Mouse (Mus musculus): ENCODE data around the gene Zfp692. TPM values are rescaled to one million over a fixed set of nuclear protein-coding genes. Genes with fewer than 3 reads are reported as not detected.

Gene Zfp692
- polyA plus RNA-seq, 1 experiment from 2014 or later: 15.0 TPM

DNA sequence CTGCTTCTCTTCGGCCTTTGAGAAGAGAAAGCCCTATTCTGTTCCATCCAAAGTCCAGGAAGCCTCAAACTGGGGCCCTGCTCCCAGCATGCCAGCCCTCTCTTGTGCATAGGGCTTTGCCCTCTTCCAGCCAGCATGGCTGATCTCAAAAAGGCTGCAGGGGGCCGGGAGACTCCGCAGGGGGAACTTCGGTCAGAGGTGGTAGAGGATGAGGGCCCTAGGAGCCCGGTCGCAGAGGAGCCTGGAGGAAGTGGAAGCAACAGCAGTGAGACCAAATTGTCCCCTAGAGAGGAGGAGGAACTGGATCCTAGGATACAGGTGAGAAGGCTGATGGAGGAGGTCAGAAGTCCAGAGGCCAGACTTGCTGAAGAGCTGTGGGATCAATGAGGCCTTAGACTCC is 24.7 kb downstream of the Zfp692 start:
- ATAC-seq (replicated peaks; ENCODE audit: extremely low read depth, insufficient read depth, low FRiP score): no peak
- H3K4me3 ChIP-seq (ENCODE audit: low read length): peak overlapping the region; percentile 65
- H3K9ac ChIP-seq (ENCODE audit: low read length): peak overlapping the region; percentile 83
- peaks cover 18% of the 10 kb centered on the region for H3K36me3 ChIP-seq (ENCODE audit: control insufficient read depth, insufficient read depth)
- no peak overlapping the region for H3K27ac ChIP-seq (ENCODE audit: low read length)
- peaks cover 38% of the 10 kb centered on the region for H3K4me1 ChIP-seq (ENCODE audit: control insufficient read depth, insufficient read depth, low read length)
- H3K27me3 ChIP-seq (ENCODE audit: control insufficient read depth, insufficient read depth, low read length): no peaks in the 10 kb centered on the region
- 88% methylated on average over 6 of the region's 6 CpGs for WGBS
- peak overlapping the region; percentile 77 for H3K4me2 ChIP-seq (ENCODE audit: low read depth, low read length)
- peaks cover 4% of the 10 kb centered on the region for H3K9me3 ChIP-seq (replicated peaks; ENCODE audit: control insufficient read depth, low read length)

DNA sequence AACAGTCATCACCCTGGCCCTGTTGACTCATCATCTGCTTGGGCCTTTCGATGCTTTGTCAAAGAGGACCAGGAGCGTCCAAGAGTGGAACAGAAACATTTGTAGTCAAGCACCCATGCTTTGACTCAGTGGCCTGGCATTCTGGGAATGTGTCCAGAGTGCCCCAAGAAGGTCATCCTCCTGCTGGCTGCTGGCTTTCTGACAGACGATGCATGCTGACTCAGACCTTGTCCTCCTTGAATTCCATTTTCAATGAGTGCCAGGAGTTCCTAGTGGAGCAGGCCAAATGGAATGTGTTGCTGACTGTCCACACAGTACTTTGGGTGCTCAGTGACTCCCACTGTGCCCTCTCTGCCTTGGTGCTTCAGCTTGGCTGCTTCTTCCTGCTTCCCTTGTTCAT is 27.9 kb downstream of the Zfp692 start:
- Histone ChIP-seq H3K9ac (ENCODE audit: low read length) (no peak overlapping the region), H3K4me3 (ENCODE audit: low read length) (no peak overlapping the region), H3K4me2 (ENCODE audit: low read depth, low read length) (no peak overlapping the region), H3K4me1 (ENCODE audit: control insufficient read depth, insufficient read depth, low read length) (peaks cover 30% of the 10 kb centered on the region), H3K27ac (ENCODE audit: low read length) (peak overlapping the region; percentile 48; the same call in 1 of the 2 replicates), H3K27me3 (ENCODE audit: control insufficient read depth, insufficient read depth, low read length) (no peaks in the 10 kb centered on the region), H3K9me3 (replicated peaks; ENCODE audit: control insufficient read depth, low read length) (no peaks in the 10 kb centered on the region), H3K36me3 (ENCODE audit: control insufficient read depth, insufficient read depth) (peaks cover 24% of the 10 kb centered on the region)
- 26% methylated on average over 3 of the region's 3 CpGs for WGBS
- ATAC-seq (replicated peaks; ENCODE audit: extremely low read depth, insufficient read depth, low FRiP score): no peak; the same call in 1 of the 2 replicates

DNA sequence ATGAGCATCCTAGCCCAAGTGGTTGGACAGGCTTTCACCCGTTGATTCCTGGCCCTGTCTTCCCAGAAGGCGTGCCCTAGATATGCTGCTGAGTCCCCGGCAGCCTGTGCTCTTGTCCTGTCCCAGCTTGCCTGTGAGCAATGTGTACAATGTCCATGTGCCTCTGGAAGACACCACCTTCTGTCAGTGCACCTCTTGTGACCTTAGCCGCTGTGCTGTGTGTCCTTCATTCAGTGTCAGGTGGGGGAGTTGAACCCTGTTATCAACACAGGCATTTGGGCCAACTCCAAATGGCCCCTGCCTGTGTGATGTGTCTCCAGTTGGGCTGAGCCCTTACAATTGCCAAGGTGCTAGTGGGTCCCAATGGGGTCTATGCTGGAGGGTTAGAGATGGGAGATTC is 39.9 kb downstream of the Zfp692 start:
- H3K4me2 ChIP-seq (ENCODE audit: low read depth, low read length): no peak overlapping the region
- WGBS: 57% methylated on average over 4 of the region's 4 CpGs
- H3K36me3 ChIP-seq (ENCODE audit: control insufficient read depth, insufficient read depth): peaks cover 18% of the 10 kb centered on the region
- peak; percentile 32; the same call in 1 of the 2 replicates for ATAC-seq (replicated peaks; ENCODE audit: extremely low read depth, insufficient read depth, low FRiP score)
- H3K4me3 ChIP-seq (ENCODE audit: low read length): no peak overlapping the region
- no peaks in the 10 kb centered on the region for H3K9me3 ChIP-seq (replicated peaks; ENCODE audit: control insufficient read depth, low read length)
- H3K27me3 ChIP-seq (ENCODE audit: control insufficient read depth, insufficient read depth, low read length): no peaks in the 10 kb centered on the region
- no peak overlapping the region for H3K9ac ChIP-seq (ENCODE audit: low read length)
- H3K4me1 ChIP-seq (ENCODE audit: control insufficient read depth, insufficient read depth, low read length): 0 out of 2 replicates have a peak, but pooled peaks cover 2% of the 10 kb centered on the region
- H3K27ac ChIP-seq (ENCODE audit: low read length): no peak overlapping the region

DNA sequence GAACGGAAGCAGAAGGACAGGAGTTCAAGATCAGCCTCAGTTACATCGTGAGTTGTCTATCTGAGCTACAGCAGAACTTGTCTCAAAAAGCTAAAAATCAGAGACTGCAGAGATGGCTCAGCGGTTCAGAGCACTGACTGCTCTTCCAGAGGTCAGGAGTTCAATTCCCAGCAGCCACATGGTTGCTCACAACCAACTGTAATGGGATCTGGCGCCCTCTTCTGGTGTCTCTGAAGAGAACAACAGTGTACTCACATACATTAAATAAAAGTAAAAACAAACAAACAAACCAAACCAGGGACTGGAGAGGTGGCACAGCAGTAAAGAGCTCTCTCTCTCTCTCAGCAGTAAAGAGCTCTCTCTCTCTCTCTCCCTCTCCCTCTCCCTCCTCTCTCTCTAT is 43.8 kb downstream of the Zfp692 start:
- Histone ChIP-seq H3K9ac (ENCODE audit: low read length) (no peak overlapping the region), H3K36me3 (ENCODE audit: control insufficient read depth, insufficient read depth) (peaks cover 12% of the 10 kb centered on the region), H3K4me2 (ENCODE audit: low read depth, low read length) (no peak overlapping the region), H3K4me1 (ENCODE audit: control insufficient read depth, insufficient read depth, low read length) (peaks cover 2% of the 10 kb centered on the region; the same call in 1 of the 2 replicates), H3K9me3 (replicated peaks; ENCODE audit: control insufficient read depth, low read length) (no peaks in the 10 kb centered on the region), H3K27ac (ENCODE audit: low read length) (no peak overlapping the region), H3K27me3 (ENCODE audit: control insufficient read depth, insufficient read depth, low read length) (no peaks in the 10 kb centered on the region), H3K4me3 (ENCODE audit: low read length) (no peak overlapping the region)
- ATAC-seq (replicated peaks; ENCODE audit: extremely low read depth, insufficient read depth, low FRiP score): no peak
- WGBS: 73% methylated on average over 4 of the region's 4 CpGs

DNA sequence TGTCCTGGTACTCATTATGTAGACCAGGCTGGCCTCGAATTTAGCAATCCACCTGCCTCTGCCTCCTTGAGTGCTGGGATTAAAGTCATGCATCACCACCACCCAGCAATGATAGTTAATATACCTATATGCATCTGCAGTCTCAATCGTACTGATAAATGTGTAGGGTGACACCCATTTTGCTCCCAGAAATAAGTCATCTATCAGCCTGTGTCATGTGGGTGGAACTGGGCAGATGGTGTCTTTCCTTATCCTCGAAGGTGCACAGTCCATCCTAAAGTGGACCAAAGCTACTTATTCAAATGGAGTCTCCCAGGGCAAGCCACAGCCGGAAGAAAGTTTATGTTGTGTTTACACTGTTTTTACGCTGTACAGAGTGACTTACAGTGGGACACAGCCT is 44.3 kb downstream of the Zfp692 start:
- WGBS: 82% methylated on average over 5 of the region's 5 CpGs
- no peak overlapping the region for H3K9ac ChIP-seq (ENCODE audit: low read length)
- peaks cover 7% of the 10 kb centered on the region for H3K36me3 ChIP-seq (ENCODE audit: control insufficient read depth, insufficient read depth)
- no peak overlapping the region for H3K4me2 ChIP-seq (ENCODE audit: low read depth, low read length)
- H3K27me3 ChIP-seq (ENCODE audit: control insufficient read depth, insufficient read depth, low read length): no peaks in the 10 kb centered on the region
- ATAC-seq (replicated peaks; ENCODE audit: extremely low read depth, insufficient read depth, low FRiP score): no peak
- H3K27ac ChIP-seq (ENCODE audit: low read length): no peak overlapping the region
- H3K9me3 ChIP-seq (replicated peaks; ENCODE audit: control insufficient read depth, low read length): no peaks in the 10 kb centered on the region
- peaks cover 2% of the 10 kb centered on the region; the same call in 1 of the 2 replicates for H3K4me1 ChIP-seq (ENCODE audit: control insufficient read depth, insufficient read depth, low read length)
- no peak overlapping the region for H3K4me3 ChIP-seq (ENCODE audit: low read length)

DNA sequence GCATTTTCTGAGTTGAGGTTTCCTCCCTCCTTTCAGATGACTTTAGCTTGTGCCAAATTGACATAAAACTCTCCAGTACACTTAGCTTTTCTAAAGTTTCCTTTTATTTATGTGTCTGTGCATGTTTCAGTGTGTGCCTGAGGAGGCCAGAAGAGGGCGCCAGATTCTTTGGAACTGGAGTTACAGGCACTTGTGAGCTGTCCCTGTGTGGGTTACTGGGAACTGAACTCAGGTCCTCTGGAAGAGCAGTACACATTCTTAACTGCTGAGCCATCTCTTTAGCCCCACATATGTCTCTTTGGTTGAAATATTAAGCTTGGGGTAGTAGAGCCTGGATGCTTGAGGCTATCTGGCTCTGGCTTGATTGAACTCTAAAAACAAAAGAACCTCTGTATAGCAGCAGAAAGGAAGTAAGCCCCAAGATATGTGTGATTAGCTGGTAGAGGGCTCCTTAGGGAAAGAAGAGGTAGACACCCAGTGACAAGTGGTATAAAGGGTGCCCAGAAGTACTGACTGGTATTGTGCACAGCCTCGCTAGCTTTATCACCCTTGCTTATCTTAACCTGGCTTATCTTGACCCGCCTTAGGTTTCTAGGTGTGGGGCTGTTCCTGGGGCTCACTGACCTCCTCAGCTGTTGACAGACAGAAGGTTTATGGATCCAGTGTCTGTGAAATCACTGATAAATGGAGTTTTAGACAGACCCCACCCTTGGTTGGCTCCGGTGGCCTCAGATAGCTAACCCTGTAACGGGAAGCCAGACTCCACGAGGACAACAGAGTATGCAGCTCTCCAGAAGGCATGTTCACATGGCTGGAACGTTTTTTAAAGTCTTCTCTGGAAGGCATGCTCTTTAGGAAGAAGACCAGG is 46.0 kb downstream of the Zfp692 start:
- Histone ChIP-seq H3K9ac (ENCODE audit: low read length) (no peak overlapping the region), H3K9me3 (replicated peaks; ENCODE audit: control insufficient read depth, low read length) (no peaks in the 10 kb centered on the region), H3K4me3 (ENCODE audit: low read length) (no peak overlapping the region), H3K27ac (ENCODE audit: low read length) (no peak overlapping the region), H3K27me3 (ENCODE audit: control insufficient read depth, insufficient read depth, low read length) (no peaks in the 10 kb centered on the region), H3K36me3 (ENCODE audit: control insufficient read depth, insufficient read depth) (no peaks in the 10 kb centered on the region), H3K4me1 (ENCODE audit: control insufficient read depth, insufficient read depth, low read length) (no peaks in the 10 kb centered on the region; the same call in 1 of the 2 replicates), H3K4me2 (ENCODE audit: low read depth, low read length) (no peak overlapping the region)
- no peak for ATAC-seq (replicated peaks; ENCODE audit: extremely low read depth, insufficient read depth, low FRiP score)
- 20% methylated on average over 7 of the region's 7 CpGs for WGBS

DNA sequence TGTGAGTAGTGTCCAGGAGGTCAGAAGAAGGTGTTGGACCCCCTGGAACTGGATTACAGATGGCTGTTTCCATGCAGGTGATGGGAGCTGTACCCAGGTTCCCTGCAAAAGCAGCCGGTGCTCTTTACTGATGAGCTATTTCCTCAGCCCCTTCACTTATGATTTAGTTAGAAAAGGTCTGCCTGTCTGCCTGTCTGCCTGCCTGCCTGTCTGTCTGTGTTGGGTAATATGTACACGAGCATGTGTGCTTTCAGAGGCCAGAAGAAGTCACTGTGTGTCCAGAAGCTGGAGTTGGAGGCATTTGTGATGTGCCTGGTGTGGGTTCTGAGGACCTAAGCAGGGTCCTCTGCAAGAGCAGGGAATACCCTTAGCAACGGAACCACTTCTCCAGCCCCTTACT is 46.8 kb downstream of the Zfp692 start:
- Histone ChIP-seq H3K4me2 (ENCODE audit: low read depth, low read length) (no peak overlapping the region), H3K4me1 (ENCODE audit: control insufficient read depth, insufficient read depth, low read length) (no peaks in the 10 kb centered on the region; the same call in 1 of the 2 replicates), H3K4me3 (ENCODE audit: low read length) (no peak overlapping the region), H3K9ac (ENCODE audit: low read length) (no peak overlapping the region), H3K9me3 (replicated peaks; ENCODE audit: control insufficient read depth, low read length) (no peaks in the 10 kb centered on the region), H3K27me3 (ENCODE audit: control insufficient read depth, insufficient read depth, low read length) (no peaks in the 10 kb centered on the region), H3K27ac (ENCODE audit: low read length) (no peak overlapping the region), H3K36me3 (ENCODE audit: control insufficient read depth, insufficient read depth) (no peaks in the 10 kb centered on the region)
- 60% methylated on average over 3 of the region's 3 CpGs for WGBS
- no peak for ATAC-seq (replicated peaks; ENCODE audit: extremely low read depth, insufficient read depth, low FRiP score)

DNA sequence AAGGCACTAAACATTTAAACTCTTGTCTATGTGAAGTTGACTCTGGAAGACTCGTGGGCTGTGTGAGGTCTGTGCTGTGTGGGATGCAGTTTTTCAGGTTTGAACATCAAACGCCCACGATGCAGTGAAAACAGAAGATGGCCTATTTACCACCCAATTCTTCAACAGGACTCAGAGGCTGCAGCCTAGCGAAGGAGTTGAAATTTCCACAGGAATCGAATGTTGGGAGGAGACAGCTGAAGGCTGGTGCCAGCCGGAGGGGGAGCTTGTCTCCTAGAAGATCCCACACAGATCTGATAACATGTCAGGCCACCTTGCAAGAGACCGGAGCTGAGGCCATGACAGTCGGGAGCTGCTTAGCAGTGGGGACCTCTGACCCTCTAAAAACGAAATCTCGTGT is 47.6 kb downstream of the Zfp692 start:
- no peaks in the 10 kb centered on the region for H3K9me3 ChIP-seq (replicated peaks; ENCODE audit: control insufficient read depth, low read length)
- 47% methylated on average over 10 of the region's 10 CpGs for WGBS
- ATAC-seq (replicated peaks; ENCODE audit: extremely low read depth, insufficient read depth, low FRiP score): no peak

DNA sequence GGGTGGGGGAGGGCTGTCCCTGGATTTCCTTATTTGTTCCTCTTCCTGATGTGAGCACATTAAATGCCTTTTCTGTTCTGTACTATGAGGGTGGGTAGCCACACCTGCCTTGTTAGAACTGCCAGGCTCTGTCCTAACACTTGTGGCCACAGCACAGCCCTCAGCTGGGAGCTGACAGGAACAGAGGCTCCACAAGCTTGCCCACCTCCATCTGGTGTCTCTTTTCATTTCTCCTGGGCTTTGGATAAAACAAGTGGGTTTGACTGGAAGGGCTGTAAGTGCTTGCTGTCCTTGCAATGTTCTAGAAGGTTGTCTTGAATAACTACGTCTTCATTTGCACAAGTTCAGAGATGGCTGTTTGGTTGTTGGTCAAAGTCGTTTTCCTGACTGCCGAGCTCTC is 48.1 kb downstream of the Zfp692 start:
- Histone ChIP-seq H3K4me1 (ENCODE audit: control insufficient read depth, insufficient read depth, low read length) (no peaks in the 10 kb centered on the region; the same call in 1 of the 2 replicates), H3K36me3 (ENCODE audit: control insufficient read depth, insufficient read depth) (no peaks in the 10 kb centered on the region), H3K4me2 (ENCODE audit: low read depth, low read length) (no peak overlapping the region), H3K9ac (ENCODE audit: low read length) (no peak overlapping the region), H3K9me3 (replicated peaks; ENCODE audit: control insufficient read depth, low read length) (no peaks in the 10 kb centered on the region), H3K27me3 (ENCODE audit: control insufficient read depth, insufficient read depth, low read length) (no peaks in the 10 kb centered on the region), H3K27ac (ENCODE audit: low read length) (no peak overlapping the region), H3K4me3 (ENCODE audit: low read length) (no peak overlapping the region)
- WGBS: 81% methylated on average over 3 of the region's 3 CpGs
- no peak for ATAC-seq (replicated peaks; ENCODE audit: extremely low read depth, insufficient read depth, low FRiP score)

More for the DNA sequence above, 47.6 kb downstream of the Zfp692 start:
- Histone ChIP-seq H3K27me3 (ENCODE audit: control insufficient read depth, insufficient read depth, low read length) (no peaks in the 10 kb centered on the region), H3K4me2 (ENCODE audit: low read depth, low read length) (no peak overlapping the region), H3K4me1 (ENCODE audit: control insufficient read depth, insufficient read depth, low read length) (no peaks in the 10 kb centered on the region; the same call in 1 of the 2 replicates), H3K9ac (ENCODE audit: low read length) (no peak overlapping the region), H3K4me3 (ENCODE audit: low read length) (no peak overlapping the region), H3K27ac (ENCODE audit: low read length) (no peak overlapping the region), H3K36me3 (ENCODE audit: control insufficient read depth, insufficient read depth) (no peaks in the 10 kb centered on the region)
